Mouse (Mus musculus): ENCODE results near the gene Rnf223. TPM values are rescaled to one million over a fixed set of nuclear protein-coding genes. Genes with fewer than 3 reads are reported as not detected.

Rnf223 gene
- 1.7 and 2.2 TPM in 2 replicates for total RNA-seq (2012; rRNA removed)

DNA sequence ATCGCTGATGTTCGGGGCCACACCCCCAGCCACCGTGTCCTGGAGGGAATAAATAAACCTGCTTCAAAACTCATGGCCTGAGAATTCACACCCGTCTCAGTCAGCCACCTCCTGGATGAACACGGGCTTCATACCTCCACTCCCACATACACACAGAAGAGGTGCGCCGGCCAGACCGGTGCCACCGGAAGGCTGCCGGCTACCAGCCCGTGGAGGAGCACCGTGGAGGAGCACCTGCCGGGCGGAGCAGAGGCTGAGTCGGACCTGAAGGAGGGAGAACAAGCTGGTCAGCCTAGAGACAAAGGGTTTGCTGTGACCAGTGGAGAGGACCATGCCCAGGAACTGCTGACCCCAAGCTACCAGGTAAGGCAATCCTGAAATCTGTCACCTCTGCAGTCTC lies at the start of gene Rnf223:
Gene Rnf223, plus strand, starts transcription at position 78 of the 400 bp plus-strand sequence.
- no peak within 1 kb of the TSS for H3K27ac ChIP-seq (ENCODE audit: insufficient read depth, low read depth, low read length, poor library complexity, severe bottlenecking)
- H3K9ac ChIP-seq (ENCODE audit: insufficient read depth, low read depth, low read length, poor library complexity, severe bottlenecking) = no peak within 1 kb of the TSS
- TF ChIP-seq HCFC1 (IDR thresholded peaks at IDR 0.05; ENCODE audit: borderline replicate concordance, insufficient read depth, low read length) (no peak), ZNF384 (IDR thresholded peaks at IDR 0.05; ENCODE audit: low read depth, low read length) (no peak), ZC3H11A (IDR thresholded peaks at IDR 0.05; ENCODE audit: borderline replicate concordance, low read depth, low read length) (no peak), CHD2 (IDR thresholded peaks at IDR 0.05; ENCODE audit: low read depth, low read length) (no peak), MAFK (IDR thresholded peaks at IDR 0.05; ENCODE audit: insufficient read depth, low read depth, low read length) (no peak)
- H3K4me1 ChIP-seq (ENCODE audit: control insufficient read depth in 2 of 2, insufficient read depth in 2 of 2, low read length in 2 of 2, poor library complexity in 1 of 2) = peaks cover 5 to 8% of the 10 kb centered on the region in 2 experiments; a peak in 2 of 4 replicates
- no peak within 1 kb of the TSS for H3K4me3 ChIP-seq (ENCODE audit: insufficient read depth in 1 of 2, low read depth in 1 of 2, low read length in 2 of 2, poor library complexity in 1 of 2, severe bottlenecking in 1 of 2)
- in situ Hi-C loops (cut with MboI; ENCODE audit: low sequenced_read_pairs in 2 of 2, unreplicated experiment in 2 of 2) = no loop called here
- no peaks in the 10 kb centered on the region for H3K9me3 ChIP-seq (ENCODE audit: control insufficient read depth, insufficient read depth, low read depth, low read length)
- DNase-seq (ENCODE audit: low read depth, low spot score) = no peak
- H3K36me3 ChIP-seq (ENCODE audit: control insufficient read depth, insufficient read depth, low read length, poor library complexity, severe bottlenecking) = peaks cover 12% of the 10 kb centered on the region

DNA sequence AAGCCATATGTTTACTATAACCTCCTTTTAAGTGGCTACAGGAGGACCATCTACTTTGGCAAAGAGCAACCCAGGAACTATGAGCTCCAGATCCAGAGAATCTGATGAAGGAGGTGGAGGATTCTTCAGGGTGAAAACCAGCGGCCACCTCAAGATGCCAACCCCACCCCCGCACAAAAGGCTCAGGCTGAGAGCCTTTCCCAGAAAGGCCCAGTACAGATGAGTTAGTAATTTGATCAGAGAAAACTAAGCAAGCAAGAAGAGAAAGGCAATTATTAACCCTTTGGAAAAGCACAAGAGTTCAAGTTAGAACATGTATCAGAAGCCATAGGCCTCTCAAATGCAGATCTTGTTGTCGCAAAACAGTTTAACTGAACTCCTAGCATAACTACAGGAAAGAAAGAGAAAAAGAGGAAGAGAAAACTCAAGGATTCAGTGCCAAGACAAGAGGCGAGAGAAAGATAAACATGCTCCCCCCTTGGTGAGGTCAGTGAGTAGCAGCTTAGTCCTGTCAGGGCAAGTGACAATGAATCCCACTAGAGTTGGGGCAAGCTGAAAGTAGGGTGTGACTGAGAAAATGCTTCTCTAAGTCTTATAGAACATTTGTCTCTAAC lies 47.6 kb upstream of the Rnf223 start:
- Histone ChIP-seq H3K4me1 (ENCODE audit: control insufficient read depth in 2 of 2, insufficient read depth in 2 of 2, low read length in 2 of 2, poor library complexity in 1 of 2) (no peaks in the 10 kb centered on the region), H3K36me3 (ENCODE audit: control insufficient read depth, insufficient read depth, low read length, poor library complexity, severe bottlenecking) (no peaks in the 10 kb centered on the region), H3K9me3 (ENCODE audit: control insufficient read depth, insufficient read depth, low read depth, low read length) (no peaks in the 10 kb centered on the region), H3K9ac (ENCODE audit: insufficient read depth, low read depth, low read length, poor library complexity, severe bottlenecking) (no peak overlapping the region), H3K4me3 (ENCODE audit: insufficient read depth in 1 of 2, low read depth in 1 of 2, low read length in 2 of 2, poor library complexity in 1 of 2, severe bottlenecking in 1 of 2) (no peak overlapping the region), H3K27ac (ENCODE audit: insufficient read depth, low read depth, low read length, poor library complexity, severe bottlenecking) (no peak overlapping the region)
- TF ChIP-seq HCFC1 (IDR thresholded peaks at IDR 0.05; ENCODE audit: borderline replicate concordance, insufficient read depth, low read length) (no peak), MAFK (IDR thresholded peaks at IDR 0.05; ENCODE audit: insufficient read depth, low read depth, low read length) (no peak), ZC3H11A (IDR thresholded peaks at IDR 0.05; ENCODE audit: borderline replicate concordance, low read depth, low read length) (no peak), ZNF384 (IDR thresholded peaks at IDR 0.05; ENCODE audit: low read depth, low read length) (no peak)
- in situ Hi-C loops (cut with MboI; ENCODE audit: low sequenced_read_pairs in 2 of 2, unreplicated experiment in 2 of 2) = no loop called here
- DNase-seq (ENCODE audit: low read depth, low spot score) = no peak

DNA sequence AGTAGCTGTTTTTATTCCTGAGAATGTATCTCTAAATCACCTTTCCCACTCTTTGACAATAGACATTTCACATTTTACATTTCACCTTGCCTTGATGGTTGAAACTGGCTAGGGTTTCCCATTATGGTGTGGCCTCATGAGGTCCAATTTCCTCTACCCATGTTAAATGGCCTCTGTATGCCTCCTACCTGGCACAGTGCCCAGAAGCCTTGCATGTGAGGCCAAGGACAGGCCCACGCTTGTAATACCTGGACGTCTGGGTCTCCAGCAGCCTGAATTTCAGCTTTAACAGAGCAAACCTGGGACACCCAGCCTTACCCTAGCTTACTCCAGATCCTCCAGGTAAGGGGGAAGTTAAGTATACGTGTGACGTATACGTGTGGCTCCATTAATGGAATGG lies 47.0 kb upstream of the Rnf223 start:
- Histone ChIP-seq H3K27ac (ENCODE audit: insufficient read depth, low read depth, low read length, poor library complexity, severe bottlenecking) (no peak overlapping the region), H3K9me3 (ENCODE audit: control insufficient read depth, insufficient read depth, low read depth, low read length) (no peaks in the 10 kb centered on the region), H3K4me1 (ENCODE audit: control insufficient read depth in 2 of 2, insufficient read depth in 2 of 2, low read length in 2 of 2, poor library complexity in 1 of 2) (no peaks in the 10 kb centered on the region), H3K4me3 (ENCODE audit: insufficient read depth in 1 of 2, low read depth in 1 of 2, low read length in 2 of 2, poor library complexity in 1 of 2, severe bottlenecking in 1 of 2) (no peak overlapping the region), H3K36me3 (ENCODE audit: control insufficient read depth, insufficient read depth, low read length, poor library complexity, severe bottlenecking) (no peaks in the 10 kb centered on the region), H3K9ac (ENCODE audit: insufficient read depth, low read depth, low read length, poor library complexity, severe bottlenecking) (no peak overlapping the region)
- TF ChIP-seq MAFK (IDR thresholded peaks at IDR 0.05; ENCODE audit: insufficient read depth, low read depth, low read length) (no peak), ZC3H11A (IDR thresholded peaks at IDR 0.05; ENCODE audit: borderline replicate concordance, low read depth, low read length) (no peak), CHD2 (IDR thresholded peaks at IDR 0.05; ENCODE audit: low read depth, low read length) (no peak), HCFC1 (IDR thresholded peaks at IDR 0.05; ENCODE audit: borderline replicate concordance, insufficient read depth, low read length) (no peak), ZNF384 (IDR thresholded peaks at IDR 0.05; ENCODE audit: low read depth, low read length) (no peak)
- DNase-seq (ENCODE audit: low read depth, low spot score) = no peak
- in situ Hi-C loops (cut with MboI; ENCODE audit: low sequenced_read_pairs in 2 of 2, unreplicated experiment in 2 of 2) = no loop called here

DNA sequence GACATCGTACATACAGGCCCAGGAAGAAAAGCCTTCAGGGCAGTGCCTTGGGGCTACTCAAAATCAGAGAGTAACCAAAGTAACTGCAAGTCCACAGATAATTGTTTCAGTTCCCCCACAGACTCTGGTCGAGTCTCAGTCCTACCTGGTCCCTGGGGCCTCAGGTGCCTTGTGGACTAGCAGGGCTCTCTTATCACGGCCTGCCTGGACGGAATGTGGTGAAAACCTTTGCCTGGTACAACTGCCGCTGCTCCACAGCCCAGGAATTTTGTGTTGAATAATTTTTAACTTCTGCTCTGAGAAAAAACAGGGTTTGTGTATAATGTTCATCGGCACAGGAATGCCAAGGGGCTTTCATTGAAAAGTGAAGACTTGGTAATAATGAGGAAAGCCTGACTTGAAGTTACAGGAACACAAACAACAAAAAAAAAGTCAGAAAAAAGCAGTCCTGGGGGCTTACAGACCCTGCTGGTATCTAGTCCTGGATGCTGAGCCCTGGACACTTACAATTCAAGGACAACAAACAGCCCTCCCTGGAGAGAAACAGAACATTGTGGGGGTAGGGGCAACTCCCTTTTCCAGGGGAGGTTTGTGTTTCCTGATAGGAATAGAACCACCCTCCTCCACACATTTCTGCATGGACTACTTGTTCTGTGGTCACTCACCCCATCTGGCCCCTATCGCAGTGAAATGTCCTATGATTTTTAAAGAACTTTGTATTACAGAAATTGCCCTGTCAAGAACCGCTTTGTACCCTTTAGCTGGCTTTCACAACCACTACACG lies 46.0 kb upstream of the Rnf223 start:
- Histone ChIP-seq H3K36me3 (ENCODE audit: control insufficient read depth, insufficient read depth, low read length, poor library complexity, severe bottlenecking) (no peaks in the 10 kb centered on the region), H3K4me1 (ENCODE audit: control insufficient read depth in 2 of 2, insufficient read depth in 2 of 2, low read length in 2 of 2, poor library complexity in 1 of 2) (no peaks in the 10 kb centered on the region), H3K27ac (ENCODE audit: insufficient read depth, low read depth, low read length, poor library complexity, severe bottlenecking) (no peak overlapping the region), H3K9ac (ENCODE audit: insufficient read depth, low read depth, low read length, poor library complexity, severe bottlenecking) (no peak overlapping the region), H3K4me3 (ENCODE audit: insufficient read depth in 1 of 2, low read depth in 1 of 2, low read length in 2 of 2, poor library complexity in 1 of 2, severe bottlenecking in 1 of 2) (no peak overlapping the region), H3K9me3 (ENCODE audit: control insufficient read depth, insufficient read depth, low read depth, low read length) (no peaks in the 10 kb centered on the region)
- in situ Hi-C loops (cut with MboI; ENCODE audit: low sequenced_read_pairs in 2 of 2, unreplicated experiment in 2 of 2) = no loop called here
- TF ChIP-seq ZNF384 (IDR thresholded peaks at IDR 0.05; ENCODE audit: low read depth, low read length) (no peak), MAFK (IDR thresholded peaks at IDR 0.05; ENCODE audit: insufficient read depth, low read depth, low read length) (no peak), CHD2 (IDR thresholded peaks at IDR 0.05; ENCODE audit: low read depth, low read length) (no peak), ZC3H11A (IDR thresholded peaks at IDR 0.05; ENCODE audit: borderline replicate concordance, low read depth, low read length) (no peak), HCFC1 (IDR thresholded peaks at IDR 0.05; ENCODE audit: borderline replicate concordance, insufficient read depth, low read length) (no peak)
- no peak for DNase-seq (ENCODE audit: low read depth, low spot score)
